Mouse (Mus musculus): ENCODE measurements around the gene Tbc1d14.

Gene Tbc1d14

DNA sequence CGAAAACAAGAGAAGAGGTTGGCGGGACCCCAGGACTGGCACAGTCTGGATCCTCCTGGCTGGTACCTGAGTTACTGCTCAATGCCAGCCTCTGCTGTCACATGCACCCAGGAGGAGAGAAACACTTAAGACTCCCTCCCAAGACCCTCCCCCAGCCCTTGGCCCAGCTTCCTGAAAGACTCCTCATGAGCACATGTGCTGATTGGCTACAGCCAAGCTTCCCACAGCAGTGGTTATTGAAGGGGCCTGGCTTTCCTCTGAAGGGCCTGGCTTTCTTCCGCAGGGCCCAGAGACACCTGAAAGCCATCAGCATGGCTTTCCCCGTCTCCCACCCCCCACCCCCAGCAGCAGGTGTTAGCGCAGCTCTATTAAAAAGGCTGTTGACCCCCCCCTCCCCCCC lies at the start of gene Tbc1d14:
TSS of gene Tbc1d14 (minus strand) at position 101 of the 400 bp plus-strand sequence.
- DNase-seq, result no peak

DNA sequence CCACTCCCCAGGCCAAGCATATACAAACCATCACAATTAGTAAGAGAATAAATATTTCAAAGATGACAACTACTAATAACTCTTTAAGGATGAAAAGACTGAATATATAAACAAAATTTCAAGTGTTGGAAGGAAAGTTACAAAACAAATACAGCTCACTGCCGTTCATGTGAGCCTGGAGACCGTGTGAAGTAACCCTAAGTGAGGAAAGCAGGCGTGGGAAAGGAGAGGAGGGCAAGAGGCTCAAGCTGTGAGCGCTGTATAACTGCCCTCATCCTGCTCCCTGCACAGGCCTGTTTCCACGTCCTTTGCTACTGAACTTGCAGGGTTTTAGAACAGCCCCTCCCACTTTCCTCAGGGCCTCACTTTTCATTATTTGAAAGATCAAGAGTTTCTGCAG lies 32.5 kb upstream of the Tbc1d14 start:
- DNase-seq, result no peak

- DNase-seq, result no peak
These were observed 30.6 kb upstream of the Tbc1d14 start for GRCm38 (mm10) chr5:36623670-36624069.

DNA sequence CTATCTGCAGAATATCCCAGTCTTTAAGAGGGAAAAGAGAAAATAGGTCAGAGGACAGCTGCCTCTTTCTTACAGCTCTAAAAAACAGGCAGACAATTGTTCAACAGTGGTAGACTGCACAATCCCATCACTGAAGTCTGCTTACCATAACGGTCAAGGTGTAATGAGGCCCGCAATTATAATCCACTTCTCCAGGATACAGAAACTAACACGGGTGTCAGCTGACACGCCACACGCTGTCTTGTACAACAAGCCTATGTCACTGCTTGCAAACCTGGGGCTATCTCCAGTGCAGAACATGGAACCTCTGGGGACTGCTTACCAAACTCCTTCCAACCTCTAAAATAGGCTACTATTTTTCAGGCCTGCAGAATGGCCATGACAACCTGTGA lies 28.0 kb upstream of the Tbc1d14 start:
- no peak for DNase-seq

DNA sequence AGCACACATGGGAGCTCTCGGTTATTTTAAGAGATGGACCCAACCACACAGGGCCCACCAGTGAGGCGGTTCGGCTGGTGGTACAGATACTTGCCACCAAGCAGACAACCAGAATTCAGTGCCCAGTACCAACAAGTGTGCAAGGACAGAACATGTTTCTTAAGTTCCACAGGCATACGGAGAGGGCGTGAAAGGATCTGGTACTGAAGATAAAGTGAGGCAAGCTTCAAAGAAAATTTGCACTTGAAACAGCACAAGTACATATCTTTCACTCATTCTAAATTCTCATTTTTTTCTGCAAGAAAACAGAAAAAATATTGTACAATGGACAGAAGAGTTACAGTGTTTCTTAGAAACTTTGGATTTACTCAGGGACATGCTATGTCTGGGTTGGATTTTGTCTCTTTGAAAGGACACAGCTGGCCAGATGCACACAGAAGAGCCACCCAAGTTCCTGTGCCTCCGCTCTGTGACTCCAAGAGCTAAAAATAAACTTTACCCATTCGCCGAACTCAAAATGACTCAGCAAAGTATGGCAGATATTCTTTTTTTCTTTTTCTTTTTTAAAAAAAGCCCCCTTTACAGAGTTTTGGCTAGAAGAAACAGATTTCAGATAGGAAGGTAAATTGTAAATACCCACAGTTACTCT lies 27.5 kb upstream of the Tbc1d14 start:
- no peak for DNase-seq

DNA sequence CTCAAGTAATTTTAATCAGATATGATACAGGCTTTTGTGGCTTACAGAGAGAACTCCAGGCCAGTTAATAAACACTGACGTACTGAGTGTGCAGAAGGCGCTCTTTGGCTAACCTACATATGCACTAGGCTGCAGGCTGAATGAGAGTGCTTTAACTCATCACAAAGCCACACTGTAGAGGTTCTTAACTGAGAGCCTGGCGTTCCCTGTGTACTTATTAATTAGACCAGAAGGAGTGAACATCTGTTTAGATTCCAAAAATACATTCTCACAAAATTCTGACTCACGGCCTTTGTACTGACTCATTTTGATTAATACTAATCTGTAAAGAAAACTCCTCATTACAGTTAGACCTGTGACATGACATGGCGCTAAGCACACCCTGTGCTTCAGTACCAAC lies 25.8 kb upstream of the Tbc1d14 start:
- no peak for DNase-seq

GRCm38 (mm10) chr5:36618356-36618755 lies 25.3 kb upstream of the Tbc1d14 start:
- no peak for DNase-seq

DNA sequence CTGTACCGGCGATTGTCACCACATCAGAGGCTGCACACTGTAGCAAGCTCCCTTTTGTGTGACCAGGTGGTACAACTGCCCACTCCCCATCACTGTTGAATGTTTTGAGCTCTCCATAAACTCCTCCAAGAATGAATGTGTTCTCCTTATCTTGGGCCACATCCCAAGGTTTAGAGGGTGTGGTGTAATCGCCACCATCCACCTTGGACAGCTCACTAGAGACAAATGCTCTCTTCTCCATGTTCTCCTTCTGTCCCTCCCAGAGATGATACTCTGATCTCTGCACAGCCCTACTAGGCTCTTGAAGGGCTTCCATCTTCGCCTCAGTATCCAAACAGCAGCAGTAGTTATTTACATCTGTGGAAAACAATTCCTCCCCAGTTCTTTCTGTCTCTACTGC lies 21.0 kb upstream of the Tbc1d14 start:
- DNase-seq, result no peak

- DNase-seq, result no peak
These were observed 15.9 kb upstream of the Tbc1d14 start for GRCm38 (mm10) chr5:36608939-36609499.

GRCm38 (mm10) chr5:36603031-36603430 lies 10.0 kb upstream of the Tbc1d14 start:
- DNase-seq, result peak; percentile 23

DNA sequence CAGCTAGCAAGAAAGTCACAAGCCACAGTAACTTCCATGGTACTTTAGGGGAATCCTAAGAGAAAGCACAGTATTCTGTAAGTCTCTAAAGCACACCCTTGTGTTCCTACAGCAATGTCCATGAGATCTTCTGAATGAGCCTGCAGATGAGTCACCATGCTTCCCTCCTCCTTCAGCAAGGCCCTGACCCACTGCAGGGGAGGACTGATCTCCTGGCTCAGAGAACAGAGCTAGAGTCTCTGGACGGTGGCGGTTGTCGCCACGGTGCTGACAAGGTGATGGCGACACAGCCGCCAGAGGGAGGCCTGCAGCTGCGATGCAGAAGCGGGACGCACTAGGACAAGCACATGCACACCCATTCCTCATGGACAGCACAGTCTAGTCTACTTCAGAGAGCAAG lies 9.0 kb upstream of the Tbc1d14 start:
- DNase-seq, result no peak

DNA sequence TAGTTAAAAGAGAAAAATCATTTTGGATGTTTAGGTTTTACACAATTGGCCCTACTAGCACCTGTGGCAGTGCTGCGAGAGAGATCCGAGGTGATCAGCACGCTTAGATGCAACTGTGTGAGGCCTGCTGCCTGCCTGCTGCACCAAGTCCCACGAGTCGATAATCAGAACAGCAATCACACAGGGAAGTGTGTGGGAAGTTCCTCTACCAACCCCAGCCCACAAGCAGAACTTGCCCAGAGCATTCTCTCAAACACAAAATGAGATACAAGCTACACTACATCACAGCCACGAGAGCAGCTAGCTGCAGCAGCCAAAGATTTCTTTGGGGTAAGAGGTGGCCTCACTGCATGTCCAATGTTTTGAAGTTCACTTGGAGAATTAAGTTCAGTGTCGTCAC lies 8.4 kb upstream of the Tbc1d14 start:
- DNase-seq, result no peak

DNA sequence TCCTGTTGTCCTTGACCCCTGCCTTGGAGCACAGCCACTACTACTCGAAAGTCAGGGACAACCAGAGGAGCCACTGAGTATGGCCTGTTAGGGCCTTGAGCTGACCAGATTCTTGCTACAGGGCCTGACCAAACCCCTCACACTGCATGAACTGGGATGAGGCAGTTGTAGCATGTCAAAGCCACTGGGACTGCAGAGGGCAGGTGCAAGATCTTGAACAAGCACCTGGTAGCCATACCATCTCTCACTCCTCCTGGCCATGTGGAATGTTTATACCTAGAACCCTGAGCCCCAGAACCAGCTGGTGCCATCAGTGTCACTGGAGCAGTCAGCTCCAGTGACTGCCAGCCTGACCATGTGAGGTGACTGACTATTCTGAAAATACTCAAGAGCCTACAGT lies 5.8 kb upstream of the Tbc1d14 start:
- DNase-seq, result no peak

DNA sequence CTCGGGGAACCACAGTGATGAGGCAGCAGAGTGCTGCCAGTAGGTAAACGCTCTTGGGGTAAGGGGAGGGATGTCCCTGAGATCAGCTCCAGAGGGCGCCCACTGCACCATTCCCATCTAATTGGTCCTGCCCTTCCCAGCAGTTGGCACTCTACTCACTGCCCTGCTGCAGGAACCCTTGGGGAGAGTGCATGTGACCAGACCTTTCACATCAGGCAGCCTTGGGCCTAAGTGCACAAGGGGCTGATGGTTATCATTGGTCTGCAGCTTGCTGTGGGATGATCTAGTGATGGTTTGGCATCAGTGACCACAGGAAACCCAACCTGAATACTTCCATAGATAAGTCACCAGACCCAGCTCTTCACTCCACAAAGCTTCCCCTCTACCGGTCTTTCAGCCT lies 4.6 kb upstream of the Tbc1d14 start:
- DNase-seq, result no peak

DNA sequence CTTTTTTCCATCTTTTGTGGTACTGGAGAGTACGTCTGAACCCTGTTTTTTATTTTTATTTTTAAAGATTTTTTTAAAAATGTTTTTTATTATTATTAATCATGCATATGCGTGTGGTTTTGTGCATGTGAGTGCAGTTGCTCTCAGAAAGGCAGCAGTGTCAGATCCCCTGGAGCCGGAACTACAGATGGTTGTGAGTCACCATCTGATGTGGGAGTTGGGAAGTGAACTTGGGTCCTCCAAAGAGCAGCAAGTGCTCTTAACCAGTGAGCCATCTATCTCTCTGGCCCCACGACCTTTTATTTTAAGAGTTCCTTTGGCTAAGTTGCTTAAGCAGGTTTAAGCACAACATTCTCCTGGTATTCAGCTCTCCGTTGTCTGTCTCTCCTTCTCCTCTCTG lies 3.1 kb upstream of the Tbc1d14 start:
- DNase-seq, result no peak

DNA sequence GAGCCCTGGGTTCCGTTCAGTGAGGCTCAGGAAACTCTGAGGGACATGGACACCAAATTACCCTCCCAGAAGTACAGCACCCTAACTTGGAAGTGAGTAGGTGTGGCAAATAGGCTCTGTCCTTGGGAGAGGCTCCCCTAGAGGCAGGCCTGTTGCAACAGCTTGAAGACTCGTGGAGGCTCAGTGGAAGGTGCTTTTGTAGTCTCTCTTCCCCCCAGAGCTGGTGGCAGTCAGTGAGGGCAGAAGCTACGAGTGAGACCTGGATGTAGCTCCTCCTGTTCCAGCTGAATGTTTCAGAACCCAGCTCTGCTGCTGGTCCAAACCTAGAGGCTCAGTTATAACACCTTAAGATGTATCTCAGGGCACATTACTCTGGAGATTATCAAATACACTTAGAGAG lies 2.0 kb upstream of the Tbc1d14 start:
- DNase-seq, result no peak

- no peak for DNase-seq
These were observed 1.3 kb upstream of the Tbc1d14 start for GRCm38 (mm10) chr5:36594344-36594743.

GRCm38 (mm10) chr5:36590499-36590920 lies 2.6 kb downstream of the Tbc1d14 start:
- DNase-seq, result no peak

GRCm38 (mm10) chr5:36584299-36584698 lies 8.8 kb downstream of the Tbc1d14 start:
- no peak for DNase-seq

DNA sequence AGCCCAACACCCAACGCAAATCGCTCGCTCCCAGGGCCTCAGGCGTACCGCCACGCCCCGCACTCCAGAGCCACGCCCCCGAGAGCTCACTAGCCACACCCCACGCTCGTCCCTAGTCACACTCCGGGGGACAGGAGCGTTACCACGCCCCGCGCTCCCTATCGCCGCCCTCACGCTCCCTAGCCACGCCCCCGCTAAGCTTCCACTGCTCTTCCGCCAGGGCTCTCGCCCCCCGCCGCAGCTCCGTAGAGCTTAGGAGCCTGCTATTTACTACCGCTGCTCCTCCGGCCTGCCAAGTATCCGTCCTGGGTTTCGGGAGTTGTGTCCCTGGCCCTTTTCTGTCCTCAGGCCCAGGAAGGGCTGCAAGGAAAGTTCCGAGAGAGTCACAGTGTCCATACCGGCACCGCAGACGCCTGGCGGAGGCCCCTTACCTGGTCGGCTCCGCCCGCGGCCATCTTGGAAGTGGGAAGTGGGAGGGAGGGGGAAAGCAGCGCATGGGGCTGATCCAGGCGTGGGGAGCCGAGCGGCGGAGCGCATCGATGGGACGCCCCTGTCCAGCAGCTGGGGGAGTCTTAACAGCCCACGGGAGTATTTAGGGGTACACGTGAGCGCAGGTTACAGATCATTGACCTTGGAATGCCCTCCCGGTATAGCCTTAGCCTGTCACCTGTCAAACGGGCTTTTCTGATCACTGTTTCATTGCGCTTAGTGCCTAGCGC lies 11.0 kb downstream of the Tbc1d14 start:
- DNase-seq, result peak; percentile 100

- no peak for DNase-seq
These were observed 11.7 kb downstream of the Tbc1d14 start for GRCm38 (mm10) chr5:36581259-36581923.

DNA sequence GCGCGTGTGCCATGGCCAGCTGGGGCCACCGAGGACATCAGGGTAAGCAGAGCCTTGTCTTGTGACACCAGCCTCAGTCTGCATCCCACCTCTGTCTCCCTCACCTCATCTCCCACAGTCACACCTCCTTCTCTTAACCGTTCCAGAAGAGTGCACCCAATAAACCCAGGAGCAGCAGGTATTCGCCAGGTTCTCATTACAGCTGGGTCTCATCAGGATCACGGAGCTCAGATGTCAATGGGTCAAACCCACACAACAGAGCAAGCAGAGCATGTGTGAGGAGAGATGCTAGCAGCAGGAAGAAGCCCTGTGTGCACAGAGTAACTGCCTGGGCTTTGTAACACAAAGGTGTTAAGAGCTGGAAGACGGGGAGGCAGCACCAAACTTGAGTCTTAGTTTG lies 13.1 kb downstream of the Tbc1d14 start:
- DNase-seq, result no peak

GRCm38 (mm10) chr5:36578982-36579381 lies 14.1 kb downstream of the Tbc1d14 start:
- DNase-seq, result no peak

DNA sequence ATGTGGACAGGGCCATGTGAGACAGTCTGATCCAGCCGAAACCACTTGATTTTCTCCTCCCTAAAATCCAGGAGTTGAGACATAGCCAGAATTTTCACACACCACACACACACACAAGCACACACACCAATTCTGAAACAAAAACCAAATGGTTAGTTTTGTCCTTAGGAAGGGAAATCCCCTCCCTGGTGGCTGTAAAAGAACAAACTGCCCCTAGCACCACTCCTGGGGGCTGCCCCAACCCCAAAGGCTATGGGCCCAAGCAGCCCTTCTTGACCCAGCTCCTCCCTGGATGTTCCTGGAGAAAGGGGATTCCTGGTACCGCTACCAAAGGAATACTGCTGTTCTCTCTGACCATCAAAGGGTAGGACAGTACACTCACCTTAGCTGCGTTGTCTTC lies 16.6 kb downstream of the Tbc1d14 start:
- no peak for DNase-seq

Data from embryo, embryonic 11 days (tissue).